Mouse (Mus musculus) hindbrain, embryonic 13.5 days (tissue): Measurements from ENCODE around the gene H2al1f. TPM values are rescaled to one million over a fixed set of nuclear protein-coding genes. Genes with fewer than 3 reads are reported as not detected.
"Not testable (repeated sequence)": the region's sequence is repeated elsewhere in the genome, so short reads cannot be mapped to it uniquely, and the experiment has no call there.

Source experiments
- ATAC-seq: fragments of 200-750 bp; cut with Nextera tagmentation; 2 replicates; pipeline ENCODE4 v1.8.0; 2017; ENCODE audit warnings: moderate TSS enrichment; ENCODE audit not compliant: low FRiP score
- H3K27ac ChIP-seq: fragments of 300-500 bp; sonication (generic); 2 replicates; pipeline ENCODE4 v1.5.1; 2015; ENCODE audit warnings: inconsistent platforms, mild to moderate bottlenecking, moderate library complexity
- H3K27me3 ChIP-seq: fragments of 300-500 bp; sonication (generic); 2 replicates; pipeline ENCODE4 v1.6.1; 2015; ENCODE audit warnings: mild to moderate bottlenecking, inconsistent platforms
- H3K36me3 ChIP-seq: fragments of 300-500 bp; sonication (generic); 2 replicates; pipeline ENCODE4 v1.6.1; 2015; ENCODE audit warnings: mild to moderate bottlenecking, inconsistent platforms
- H3K4me1 ChIP-seq: fragments of 300-500 bp; sonication (generic); replicated peaks from 2 replicates; pipeline ENCODE4 v1.6.1; 2015; ENCODE audit warnings: inconsistent platforms
- H3K4me2 ChIP-seq: fragments of 300-500 bp; sonication (generic); 2 replicates; pipeline ENCODE4 v1.6.1; 2015; ENCODE audit warnings: inconsistent platforms, mild to moderate bottlenecking, moderate library complexity
- H3K4me3 ChIP-seq: fragments of 300-500 bp; sonication (generic); 2 replicates; pipeline ENCODE4 v1.5.1; 2015; ENCODE audit warnings: mild to moderate bottlenecking, inconsistent platforms
- H3K9ac ChIP-seq: fragments of 300-500 bp; sonication (generic); 2 replicates; pipeline ENCODE4 v1.6.1; 2015; ENCODE audit warnings: mild to moderate bottlenecking, inconsistent platforms
- H3K9me3 ChIP-seq: fragments of 300-500 bp; sonication (generic); 2 replicates; pipeline ENCODE4 v1.6.1; 2016; ENCODE audit warnings: inconsistent platforms
- WGBS: fragments of 180-500 bp; shearing (Covaris S2); methylation state at CpG from one replicate; pipeline ENCODE4 v1.1.7; 2015; 5-methylcytosine and 5-hydroxymethylcytosine counted together
- polyA plus RNA-seq: library from polyadenylated mRNA; unstranded; fragments of >200 nt; fragmentation: Nextera tagmentation; extraction: Ambion mirVana; gene quantifications from 2 replicates; pipeline ENCODE4 v1.2.1, GENCODE M21; 2015

Gene H2al1f
- polyA plus RNA-seq = not detected in 2 replicates

GRCm38 (mm10) chrX:11314858-11315257, at the start of gene H2al1f:
TSS of gene H2al1f (plus strand) at chrX:11315158.
- H3K4me1 ChIP-seq, H3K27ac ChIP-seq, H3K9ac ChIP-seq, ATAC-seq, H3K4me2 ChIP-seq, H3K9me3 ChIP-seq, H3K36me3 ChIP-seq, H3K4me3 ChIP-seq, H3K27me3 ChIP-seq: not testable (repeated sequence)
- WGBS = no CpG with 5 or more reads among the region's 6 CpGs

DNA sequence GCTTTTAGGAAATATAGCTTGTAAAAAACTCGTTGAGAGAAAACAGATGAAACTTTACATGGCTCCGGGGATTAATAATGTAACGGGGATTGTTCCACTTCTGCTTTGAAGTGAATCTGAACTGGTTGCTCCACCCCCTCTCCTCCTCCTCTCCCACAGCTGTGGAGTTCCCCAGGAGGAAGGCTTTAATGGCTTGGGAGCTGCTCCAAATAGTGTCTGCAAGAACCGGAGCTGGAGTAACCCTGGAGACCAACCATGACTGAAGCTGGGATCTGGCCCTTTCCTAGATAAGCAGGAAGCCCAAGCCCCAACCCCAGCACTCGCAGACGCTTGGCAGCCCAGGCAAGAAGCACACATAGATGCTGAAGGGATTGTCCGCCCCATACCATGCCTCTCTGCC, 47.2 kb upstream of the H2al1f start:
- no peak for ATAC-seq
- Histone ChIP-seq H3K4me1 (no peaks in the 10 kb centered on the region), H3K27ac (no peak overlapping the region), H3K9ac (no peak overlapping the region), H3K4me2 (no peak overlapping the region), H3K9me3 (no peaks in the 10 kb centered on the region), H3K4me3 (no peak overlapping the region), H3K27me3 (no peaks in the 10 kb centered on the region; the same call in 1 of the 2 replicates), H3K36me3 (no peaks in the 10 kb centered on the region)
- 73% methylated on average over 7 of the region's 7 CpGs for WGBS

GRCm38 (mm10) chrX:11269074-11269473, 45.9 kb upstream of the H2al1f start:
- Histone ChIP-seq H3K27me3 (no peaks in the 10 kb centered on the region; the same call in 1 of the 2 replicates), H3K4me2 (no peak overlapping the region), H3K9me3 (no peaks in the 10 kb centered on the region), H3K4me3 (no peak overlapping the region), H3K36me3 (no peaks in the 10 kb centered on the region), H3K4me1 (no peaks in the 10 kb centered on the region), H3K9ac (no peak overlapping the region), H3K27ac (no peak overlapping the region)
- no peak for ATAC-seq
- 78% methylated on average over 3 of the region's 3 CpGs for WGBS

- WGBS = 81% methylated on average over 3 of the region's 3 CpGs
- H3K4me1 ChIP-seq = no peaks in the 10 kb centered on the region
- no peak overlapping the region for H3K27ac ChIP-seq
- no peak overlapping the region for H3K9ac ChIP-seq
- H3K4me3 ChIP-seq = no peak overlapping the region
- peaks cover 7% of the 10 kb centered on the region; the same call in 1 of the 2 replicates for H3K27me3 ChIP-seq
- H3K36me3 ChIP-seq = no peaks in the 10 kb centered on the region
- no peaks in the 10 kb centered on the region for H3K9me3 ChIP-seq
- no peak for ATAC-seq
- H3K4me2 ChIP-seq = no peak overlapping the region
Measured at GRCm38 (mm10) chrX:11273190-11273589, 41.8 kb upstream of the H2al1f start.

GRCm38 (mm10) chrX:11277083-11277482, 37.9 kb upstream of the H2al1f start:
- WGBS = 74% methylated on average over 6 of the region's 6 CpGs
- Histone ChIP-seq H3K36me3 (no peaks in the 10 kb centered on the region), H3K4me3 (no peak overlapping the region), H3K4me2 (no peak overlapping the region), H3K27me3 (peaks cover 7% of the 10 kb centered on the region; the same call in 1 of the 2 replicates), H3K27ac (no peak overlapping the region), H3K9me3 (no peaks in the 10 kb centered on the region), H3K9ac (no peak overlapping the region), H3K4me1 (no peaks in the 10 kb centered on the region)
- no peak for ATAC-seq

DNA sequence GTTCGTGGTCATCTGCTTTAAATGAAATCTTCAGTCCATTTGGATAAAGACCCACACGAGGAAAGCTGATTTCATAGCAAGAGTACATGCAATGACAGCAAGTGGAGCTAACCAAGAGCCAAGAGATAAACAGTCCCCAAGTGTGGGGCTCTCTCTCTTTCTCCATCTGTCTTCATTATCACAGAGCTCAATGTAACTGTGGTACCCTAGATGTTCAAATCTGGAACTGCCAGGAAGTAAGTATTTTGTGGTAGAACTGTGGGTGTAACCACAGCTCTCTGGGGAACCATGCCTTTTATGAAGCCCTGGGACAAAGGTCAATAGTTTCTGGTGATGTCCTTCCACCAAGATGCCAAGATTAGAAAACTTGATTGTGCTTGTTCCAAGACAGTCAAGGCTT, 34.2 kb upstream of the H2al1f start:
- no peaks in the 10 kb centered on the region for H3K4me1 ChIP-seq
- no peak overlapping the region for H3K27ac ChIP-seq
- H3K4me2 ChIP-seq = no peak overlapping the region
- no peaks in the 10 kb centered on the region for H3K36me3 ChIP-seq
- H3K9ac ChIP-seq = no peak overlapping the region
- WGBS = 68% methylated on average over 2 of the region's 2 CpGs
- H3K9me3 ChIP-seq = no peaks in the 10 kb centered on the region
- peaks cover 7% of the 10 kb centered on the region; the same call in 1 of the 2 replicates for H3K27me3 ChIP-seq
- ATAC-seq = no peak
- H3K4me3 ChIP-seq = no peak overlapping the region

DNA sequence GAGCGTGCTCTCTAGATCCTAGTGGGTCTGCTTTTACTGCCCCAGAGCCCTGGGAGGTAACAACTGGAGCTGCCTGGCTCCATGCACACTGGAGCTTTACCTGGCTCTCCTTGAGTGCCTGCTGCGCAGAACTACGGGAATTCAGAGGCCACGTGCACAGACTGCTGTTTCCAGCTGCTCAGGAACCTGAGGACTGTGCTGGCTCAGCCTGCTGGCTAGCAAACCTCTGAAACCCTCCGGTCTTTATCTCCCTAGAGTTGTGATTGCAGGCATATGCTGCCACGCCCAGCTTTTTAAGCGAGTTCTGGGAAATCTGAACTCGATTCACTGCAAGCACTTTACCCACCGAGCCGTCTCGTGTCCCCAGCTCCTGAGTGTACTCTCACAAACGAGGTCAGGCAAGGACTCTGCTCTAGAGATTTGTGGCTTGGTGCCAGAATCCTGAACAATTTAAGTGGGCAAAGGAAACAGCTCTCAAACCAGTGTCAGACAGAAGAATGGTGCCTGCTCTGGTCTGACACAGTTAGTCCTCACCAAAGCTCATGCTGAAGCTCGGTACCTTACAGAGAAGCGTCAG, 26.6 kb upstream of the H2al1f start:
- Histone ChIP-seq H3K36me3 (no peaks in the 10 kb centered on the region), H3K27ac (no peak overlapping the region), H3K9ac (no peak overlapping the region)

DNA sequence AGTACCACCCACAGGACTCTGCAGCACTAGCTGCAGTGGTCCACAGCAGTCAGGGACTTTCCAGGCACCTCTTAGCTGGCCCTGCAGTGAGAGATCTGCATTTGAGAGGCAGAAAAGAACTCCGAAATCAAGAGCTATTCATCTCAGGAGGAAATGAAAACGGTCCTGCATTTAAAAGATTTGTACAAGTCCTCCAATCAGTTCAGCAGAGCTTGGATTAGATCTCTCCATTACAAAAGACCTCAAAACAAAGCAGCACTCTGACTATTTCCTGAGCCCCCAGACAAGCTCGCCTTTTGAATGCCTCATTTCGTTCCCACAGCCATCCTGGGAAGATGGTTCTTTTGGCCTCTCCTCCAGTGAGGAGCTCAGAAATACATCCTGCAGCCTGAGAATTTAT, 25.7 kb upstream of the H2al1f start:
- Histone ChIP-seq H3K4me3 (no peak overlapping the region), H3K4me1 (no peaks in the 10 kb centered on the region), H3K27ac (no peak overlapping the region), H3K9me3 (no peaks in the 10 kb centered on the region), H3K36me3 (no peaks in the 10 kb centered on the region), H3K4me2 (no peak overlapping the region), H3K27me3 (peaks cover 11% of the 10 kb centered on the region; the same call in 1 of the 2 replicates), H3K9ac (no peak overlapping the region)
- no peak for ATAC-seq
- WGBS = 59% methylated on average over 4 of the region's 4 CpGs

More for the DNA sequence above, 26.6 kb upstream of the H2al1f start:
- H3K9me3 ChIP-seq = no peaks in the 10 kb centered on the region
- WGBS = 78% methylated on average over 14 of the region's 14 CpGs
- no peak overlapping the region for H3K4me2 ChIP-seq
- H3K4me1 ChIP-seq = no peaks in the 10 kb centered on the region
- H3K27me3 ChIP-seq = peaks cover 11% of the 10 kb centered on the region; the same call in 1 of the 2 replicates
- ATAC-seq = no peak
- no peak overlapping the region for H3K4me3 ChIP-seq

GRCm38 (mm10) chrX:11298957-11299356, 16.0 kb upstream of the H2al1f start, which contains the start of gene H2al1a:
TSS of gene H2al1a (plus strand) at chrX:11299257.
- H3K27me3 ChIP-seq, H3K27ac ChIP-seq, H3K4me1 ChIP-seq, ATAC-seq, H3K36me3 ChIP-seq, H3K4me2 ChIP-seq, H3K9ac ChIP-seq, H3K9me3 ChIP-seq, H3K4me3 ChIP-seq: not testable (repeated sequence)
- WGBS = no CpG with 5 or more reads among the region's 3 CpGs

GRCm38 (mm10) chrX:11302132-11302531, 12.8 kb upstream of the H2al1f start, which contains the start of gene H2al1b:
TSS of gene H2al1b (plus strand) at chrX:11302432.
- H3K9me3 ChIP-seq, H3K9ac ChIP-seq, H3K4me1 ChIP-seq, ATAC-seq, H3K4me3 ChIP-seq, H3K4me2 ChIP-seq, H3K36me3 ChIP-seq, H3K27me3 ChIP-seq, H3K27ac ChIP-seq: not testable (repeated sequence)
- WGBS = 89% methylated on average over 1 of the region's 3 CpGs

DNA sequence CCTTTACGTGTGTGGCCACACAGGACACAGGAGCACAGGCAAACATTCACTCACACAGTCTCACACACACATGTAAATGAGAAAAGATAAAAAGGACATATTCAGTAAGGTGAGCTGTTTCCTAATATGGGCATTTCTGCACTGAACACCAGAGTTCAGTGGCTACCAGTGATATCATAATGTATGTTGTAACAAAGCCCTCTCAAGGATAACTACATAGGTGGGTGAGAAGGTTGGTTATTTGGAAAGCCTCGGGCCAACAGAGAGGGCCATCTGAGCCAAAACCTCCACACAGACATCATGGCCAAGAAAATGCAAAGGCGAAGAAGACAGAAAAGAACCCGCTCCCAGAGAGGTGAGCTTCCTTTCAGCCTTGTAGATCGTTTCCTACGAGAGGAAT, 9.6 kb upstream of the H2al1f start, which contains the start of gene H2al1c:
Gene H2al1c (plus strand): TSS at position 301 of the 400 bp plus-strand sequence.
- WGBS = 100% methylated on average over 1 of the region's 6 CpGs
- H3K27ac ChIP-seq, H3K4me3 ChIP-seq, H3K4me2 ChIP-seq, H3K4me1 ChIP-seq, H3K9me3 ChIP-seq, ATAC-seq, H3K36me3 ChIP-seq, H3K9ac ChIP-seq, H3K27me3 ChIP-seq: not testable (repeated sequence)

GRCm38 (mm10) chrX:11308524-11308923, 6.4 kb upstream of the H2al1f start, which contains the start of gene H2al1d:
TSS of gene H2al1d (plus strand) at chrX:11308824.
- not testable (repeated sequence) for H3K27me3 ChIP-seq, H3K4me2 ChIP-seq, H3K9me3 ChIP-seq, H3K4me3 ChIP-seq, H3K9ac ChIP-seq, H3K36me3 ChIP-seq, H3K27ac ChIP-seq, H3K4me1 ChIP-seq, ATAC-seq
- no CpG with 5 or more reads among the region's 6 CpGs for WGBS

DNA sequence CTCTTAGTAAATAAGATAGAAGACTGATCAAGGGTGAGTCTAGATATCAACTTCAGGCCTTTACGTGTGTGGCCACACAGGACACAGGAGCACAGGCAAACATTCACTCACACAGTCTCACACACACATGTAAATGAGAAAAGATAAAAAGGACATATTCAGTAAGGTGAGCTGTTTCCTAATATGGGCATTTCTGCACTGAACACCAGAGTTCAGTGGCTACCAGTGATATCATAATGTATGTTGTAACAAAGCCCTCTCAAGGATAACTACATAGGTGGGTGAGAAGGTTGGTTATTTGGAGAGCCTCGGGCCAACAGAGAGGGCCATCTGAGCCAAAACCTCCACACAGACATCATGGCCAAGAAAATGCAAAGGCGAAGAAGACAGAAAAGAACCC, 3.3 kb upstream of the H2al1f start, which contains the start of gene H2al1e:
Gene H2al1e (plus strand): TSS at position 301 of the 400 bp plus-strand sequence.
- not testable (repeated sequence) for H3K27me3 ChIP-seq, ATAC-seq, H3K36me3 ChIP-seq, H3K9ac ChIP-seq, H3K27ac ChIP-seq, H3K4me2 ChIP-seq, H3K4me3 ChIP-seq, H3K4me1 ChIP-seq, H3K9me3 ChIP-seq
- no CpG with 5 or more reads among the region's 3 CpGs for WGBS
